17 mouse cellular contexts compared by ENCODE assay signal in the genomic region with DNA sequence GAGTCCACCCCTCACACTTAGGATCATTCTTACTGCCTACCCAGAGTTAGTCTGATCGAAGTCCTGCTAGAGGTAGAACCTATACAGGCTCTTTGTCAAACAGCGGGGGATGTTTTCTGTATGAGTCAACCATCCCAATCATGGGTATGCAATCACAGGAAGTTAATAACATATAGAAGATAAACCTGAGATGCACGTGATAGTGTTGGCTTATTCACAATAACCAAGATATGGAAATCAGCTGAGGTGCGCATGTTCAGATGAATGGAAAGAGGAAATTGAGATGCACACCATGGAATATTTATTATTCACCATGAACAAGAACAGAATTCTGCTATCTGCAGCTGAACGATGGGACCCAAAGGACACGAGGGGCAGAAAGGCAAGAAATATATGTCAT.
"Had no signal": no experiment of that assay in that cellular context is flagged by ENCODE, and none has a peak within 500 bp of the region (broad histone marks: within the 10 kb centered on the region; RNA-seq: fewer than 3 reads in every experiment).

No protein-coding gene starts in this region.

- H3K4me2 ChIP-seq: liver, embryonic 13.5 days; midbrain, embryonic 11.5 days; neural tube, embryonic 12.5 days; neural tube, embryonic 15.5 days had no signal

- DNase-seq: kidney, postnatal 10 days; kidney, postnatal 36 days; layer of hippocampus, postnatal 36 days; liver, embryonic 13.5 days; lung, adult 2 months; lung, postnatal 14 days; lung, postnatal 4 days; midbrain, embryonic 14.5 days; right cerebral cortex, adult 18-20 months; right cerebral cortex, postnatal 14 days; spleen, adult 18-20 months; thymus, adult 18-20 months; thymus, postnatal 36 days had no signal

- H3K4me3 ChIP-seq: left cerebral cortex, adult 2 months; liver, embryonic 13.5 days; neural tube, embryonic 12.5 days; neural tube, embryonic 15.5 days had no signal

- H3K27me3 ChIP-seq: liver, embryonic 13.5 days; neural tube, embryonic 12.5 days; neural tube, embryonic 15.5 days had no signal

- H3K36me3 ChIP-seq: liver, embryonic 13.5 days; neural tube, embryonic 12.5 days; neural tube, embryonic 15.5 days had no signal

- H3K27ac ChIP-seq: left cerebral cortex, adult 2 months; liver, embryonic 13.5 days; neural tube, embryonic 12.5 days; neural tube, embryonic 15.5 days had no signal

- H3K9me3 ChIP-seq: liver, embryonic 13.5 days; neural tube, embryonic 12.5 days; neural tube, embryonic 15.5 days had no signal

- H3K9ac ChIP-seq: liver, embryonic 13.5 days; neural tube, embryonic 12.5 days; neural tube, embryonic 15.5 days had no signal

- H3K4me1 ChIP-seq: liver, embryonic 13.5 days; neural tube, embryonic 12.5 days had no signal
